Mouse (Mus musculus) neural tube, embryonic 14.5 days (tissue): ENCODE measurements around the gene BC049352. TPM values are rescaled to one million over a fixed set of nuclear protein-coding genes. Genes with fewer than 3 reads are reported as not detected.

ENCODE experiments used
- ATAC-seq: fragments of 200-750 bp; cut with Nextera tagmentation; 2 replicates; pipeline ENCODE4 v1.8.0; 2017; ENCODE audit warnings: low read depth, mild to moderate bottlenecking, moderate TSS enrichment, moderate library complexity
- H3K27ac ChIP-seq: fragments of 300-500 bp; sonication (generic); 2 replicates; pipeline ENCODE4 v1.5.1; 2014; ENCODE audit warnings: low read depth, mild to moderate bottlenecking, control low read depth, low read length, moderate library complexity, mixed read lengths
- H3K27me3 ChIP-seq: fragments of 300-500 bp; sonication (generic); 2 replicates; pipeline ENCODE4 v1.6.1; 2014; ENCODE audit warnings: low read length; ENCODE audit not compliant: control insufficient read depth, insufficient read depth
- H3K36me3 ChIP-seq: fragments of 300-500 bp; sonication (generic); 2 replicates; pipeline ENCODE4 v1.6.1; 2014; ENCODE audit warnings: low read length, mixed read lengths; ENCODE audit not compliant: control insufficient read depth, insufficient read depth
- H3K4me1 ChIP-seq: fragments of 300-500 bp; sonication (generic); 2 replicates; pipeline ENCODE4 v1.6.1; 2014; ENCODE audit warnings: low read length; ENCODE audit not compliant: control insufficient read depth, insufficient read depth
- H3K4me2 ChIP-seq: fragments of 300-500 bp; sonication (generic); 2 replicates; pipeline ENCODE4 v1.6.1; 2014; ENCODE audit warnings: mild to moderate bottlenecking, low read depth, low read length, control low read depth
- H3K4me3 ChIP-seq: fragments of 300-500 bp; sonication (generic); 2 replicates; pipeline ENCODE4 v1.5.1; 2014; ENCODE audit warnings: low read depth, low read length, control low read depth, mixed read lengths
- H3K9ac ChIP-seq: fragments of 300-500 bp; sonication (generic); replicated peaks from 2 replicates; pipeline ENCODE4 v1.6.1; 2014; ENCODE audit warnings: low read depth, mild to moderate bottlenecking, control low read depth, low read length, mixed read lengths
- H3K9me3 ChIP-seq: fragments of 300-500 bp; sonication (generic); 2 replicates; pipeline ENCODE4 v1.6.1; 2016; ENCODE audit warnings: low read length; ENCODE audit not compliant: control insufficient read depth
- WGBS: fragments of 180-500 bp; shearing (Covaris S2); extraction: QIAGEN DNeasy Blood & Tissue Kit; methylation state at CpG from one replicate; pipeline ENCODE4 v1.1.7; 2014; 5-methylcytosine and 5-hydroxymethylcytosine counted together
- polyA plus RNA-seq: library from polyadenylated mRNA; unstranded; fragments of >200 nt; fragmentation: Nextera tagmentation; extraction: Ambion mirVana; gene quantifications from 2 replicates; pipeline ENCODE4 v1.2.1, GENCODE M21; 2014

The BC049352 gene
- polyA plus RNA-seq, 1 experiment from 2014 or later: not detected

- 89% methylated on average over 6 of the region's 6 CpGs for WGBS
- no peaks in the 10 kb centered on the region for H3K36me3 ChIP-seq
- H3K27me3 ChIP-seq: no peaks in the 10 kb centered on the region
- H3K4me1 ChIP-seq: no peaks in the 10 kb centered on the region
- no peak overlapping the region for H3K4me2 ChIP-seq
- no peaks in the 10 kb centered on the region for H3K9me3 ChIP-seq
- ATAC-seq: no peak
- H3K9ac ChIP-seq: no peak overlapping the region
- H3K4me3 ChIP-seq: no peak overlapping the region
- no peak overlapping the region for H3K27ac ChIP-seq
These were observed 1.5 kb downstream of the BC049352 start for GRCm38 (mm10) chr9:45183266-45183665.

DNA sequence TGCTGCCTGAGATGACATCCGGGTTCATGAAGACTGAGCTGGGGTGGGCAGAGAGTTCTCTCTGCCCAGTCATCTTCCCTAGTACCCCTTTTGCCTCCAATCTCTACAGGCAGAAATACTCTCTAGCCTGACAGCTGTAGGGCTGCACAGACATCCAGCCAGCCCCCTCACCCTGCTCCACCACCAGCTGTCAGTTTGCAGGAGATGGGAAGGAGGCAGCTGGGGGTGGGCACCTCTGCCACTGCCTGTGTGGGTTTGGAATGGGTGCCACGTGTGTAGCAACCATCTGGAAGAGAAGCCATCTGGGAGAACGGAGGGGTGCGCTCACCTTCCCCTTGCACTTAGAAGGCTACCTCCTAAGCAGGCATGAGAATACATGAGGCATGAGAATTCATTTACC, 3.4 kb downstream of the BC049352 start:
- Histone ChIP-seq H3K4me3 (no peak overlapping the region), H3K9ac (no peak overlapping the region), H3K36me3 (no peaks in the 10 kb centered on the region), H3K27ac (no peak overlapping the region), H3K27me3 (no peaks in the 10 kb centered on the region), H3K4me1 (no peaks in the 10 kb centered on the region), H3K4me2 (no peak overlapping the region), H3K9me3 (no peaks in the 10 kb centered on the region)
- no peak for ATAC-seq
- 73% methylated on average over 4 of the region's 4 CpGs for whole genome bisulfite sequencing

DNA sequence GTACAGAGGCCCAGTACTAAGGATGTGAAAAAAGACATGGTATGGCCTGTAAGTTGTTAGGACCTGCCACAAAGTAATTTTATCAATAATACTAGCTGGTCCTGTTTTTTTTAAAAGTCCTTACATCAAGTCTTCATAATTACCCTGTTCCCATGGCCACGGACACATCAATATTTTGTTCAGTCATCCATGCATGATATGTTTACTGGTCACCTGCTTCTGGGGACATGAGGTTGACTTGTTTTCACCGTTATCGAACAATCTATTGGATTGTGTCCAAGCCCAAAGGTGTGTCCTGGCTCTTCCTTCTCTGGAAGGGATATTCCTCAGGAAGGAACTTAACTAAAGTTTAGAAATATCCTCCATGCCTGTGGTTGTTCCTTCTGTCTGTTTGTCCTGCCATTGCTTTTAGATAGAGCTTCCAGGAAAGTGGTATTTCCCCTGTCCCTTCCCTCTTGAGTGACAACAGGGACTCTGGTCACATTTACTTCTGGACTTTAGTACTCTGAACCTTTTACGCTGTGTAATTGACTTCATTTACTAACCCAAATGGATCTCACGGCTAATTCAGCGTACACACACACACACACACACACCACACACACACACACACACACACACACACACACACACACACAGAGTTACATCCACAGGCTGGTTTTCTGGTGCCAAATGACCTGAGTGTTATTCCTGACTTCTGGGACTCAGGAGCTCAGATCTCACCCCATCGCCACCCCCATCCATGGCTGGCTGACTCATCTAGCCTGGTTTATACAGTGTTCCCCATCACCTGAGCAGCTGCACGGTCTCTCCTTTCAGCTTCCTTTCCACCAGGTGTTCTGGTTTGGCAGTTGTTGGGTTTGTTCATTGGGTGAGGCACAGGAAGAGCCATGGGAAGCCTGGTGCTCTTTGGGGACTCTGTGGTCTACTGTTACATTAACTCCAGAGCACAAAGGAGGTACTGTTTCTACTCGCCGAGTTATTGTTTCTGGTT, 7.1 kb downstream of the BC049352 start:
- no peak for ATAC-seq
- 94% methylated on average over 10 of the region's 10 CpGs for WGBS

DNA sequence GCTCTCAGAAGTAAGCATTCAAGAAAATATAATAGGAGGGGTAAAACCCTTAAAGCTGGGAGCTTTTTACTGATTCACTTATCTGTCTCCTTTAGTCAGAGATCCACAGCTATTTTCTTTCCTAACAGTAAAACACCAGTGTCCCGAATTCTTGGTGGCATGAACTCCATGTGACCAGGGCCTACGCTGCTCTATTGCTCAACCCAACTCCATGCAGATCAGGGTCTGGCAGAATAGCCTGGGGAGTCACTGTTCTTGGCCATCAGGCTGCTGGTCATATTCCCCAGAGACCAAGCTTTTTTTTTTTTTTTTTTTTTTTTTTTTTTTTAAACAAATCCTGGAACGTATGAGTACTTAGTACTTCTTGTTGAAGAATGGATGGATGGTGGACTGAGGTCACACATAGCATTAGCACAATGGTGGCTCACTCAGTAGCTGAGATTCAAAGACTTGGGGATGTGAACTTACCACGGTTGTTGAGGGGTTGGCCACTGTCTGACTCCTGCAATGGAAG, 7.9 kb downstream of the BC049352 start:
- no peak overlapping the region for H3K9ac ChIP-seq
- H3K9me3 ChIP-seq: no peaks in the 10 kb centered on the region
- no peak for ATAC-seq
- H3K4me2 ChIP-seq: no peak overlapping the region
- WGBS: 94% methylated on average over 4 of the region's 4 CpGs
- no peaks in the 10 kb centered on the region for H3K36me3 ChIP-seq
- no peaks in the 10 kb centered on the region for H3K27me3 ChIP-seq
- H3K27ac ChIP-seq: no peak overlapping the region
- H3K4me1 ChIP-seq: no peaks in the 10 kb centered on the region
- no peak overlapping the region for H3K4me3 ChIP-seq

More for the DNA sequence above, 7.1 kb downstream of the BC049352 start:
- Histone ChIP-seq H3K27me3 (no peaks in the 10 kb centered on the region), H3K36me3 (no peaks in the 10 kb centered on the region), H3K4me3 (no peak overlapping the region), H3K4me2 (no peak overlapping the region), H3K4me1 (no peaks in the 10 kb centered on the region), H3K9ac (no peak overlapping the region), H3K27ac (no peak overlapping the region), H3K9me3 (no peaks in the 10 kb centered on the region)

- H3K4me1 ChIP-seq: no peaks in the 10 kb centered on the region
- 78% methylated on average over 4 of the region's 4 CpGs for WGBS
- no peaks in the 10 kb centered on the region for H3K27me3 ChIP-seq
- H3K4me2 ChIP-seq: no peak overlapping the region
- H3K9me3 ChIP-seq: no peaks in the 10 kb centered on the region
- no peak overlapping the region for H3K4me3 ChIP-seq
- H3K36me3 ChIP-seq: no peaks in the 10 kb centered on the region
- H3K27ac ChIP-seq: no peak overlapping the region
- H3K9ac ChIP-seq: no peak overlapping the region
- ATAC-seq: no peak
These were observed 13.7 kb downstream of the BC049352 start for GRCm38 (mm10) chr9:45195468-45195867.

GRCm38 (mm10) chr9:45196125-45196830, 14.5 kb downstream of the BC049352 start:
- Histone ChIP-seq H3K9ac (no peak overlapping the region), H3K36me3 (no peaks in the 10 kb centered on the region), H3K27ac (no peak overlapping the region), H3K4me3 (no peak overlapping the region), H3K9me3 (no peaks in the 10 kb centered on the region), H3K4me2 (no peak overlapping the region), H3K27me3 (no peaks in the 10 kb centered on the region), H3K4me1 (no peaks in the 10 kb centered on the region)
- 80% methylated on average over 8 of the region's 8 CpGs for WGBS
- ATAC-seq: no peak

DNA sequence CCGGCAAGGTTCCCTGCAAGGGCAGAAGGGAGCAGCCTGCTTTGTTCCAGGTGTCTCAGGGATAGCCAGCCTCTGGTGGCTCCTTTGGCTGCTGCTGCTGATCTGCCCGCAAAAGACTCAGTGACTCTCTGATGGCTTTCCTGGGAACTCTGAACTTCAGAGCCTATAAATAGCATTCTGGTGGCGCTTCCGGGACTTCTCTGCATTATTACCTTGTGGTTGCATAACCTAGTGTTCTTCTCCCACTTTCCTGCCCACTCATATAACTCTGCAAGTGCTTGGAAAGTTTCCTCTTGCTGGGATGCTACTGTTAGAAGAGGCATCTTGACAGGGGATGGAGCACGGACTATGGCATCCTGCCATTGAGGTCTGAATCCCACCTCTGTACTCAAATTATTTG, 15.7 kb downstream of the BC049352 start:
- WGBS: 93% methylated on average over 5 of the region's 5 CpGs
- no peaks in the 10 kb centered on the region for H3K4me1 ChIP-seq
- no peak overlapping the region for H3K9ac ChIP-seq
- H3K4me2 ChIP-seq: no peak overlapping the region
- no peaks in the 10 kb centered on the region for H3K27me3 ChIP-seq
- no peak for ATAC-seq
- no peaks in the 10 kb centered on the region for H3K9me3 ChIP-seq
- no peak overlapping the region for H3K27ac ChIP-seq
- H3K4me3 ChIP-seq: no peak overlapping the region
- no peaks in the 10 kb centered on the region for H3K36me3 ChIP-seq

GRCm38 (mm10) chr9:45201319-45201947, 19.6 kb downstream of the BC049352 start:
- WGBS: 89% methylated on average over 5 of the region's 5 CpGs
- no peaks in the 10 kb centered on the region for H3K27me3 ChIP-seq
- no peaks in the 10 kb centered on the region for H3K9me3 ChIP-seq
- H3K36me3 ChIP-seq: no peaks in the 10 kb centered on the region
- H3K27ac ChIP-seq: no peak overlapping the region
- H3K4me2 ChIP-seq: no peak overlapping the region
- no peak overlapping the region for H3K9ac ChIP-seq
- H3K4me1 ChIP-seq: no peaks in the 10 kb centered on the region
- no peak overlapping the region for H3K4me3 ChIP-seq
- ATAC-seq: no peak
